Mouse (Mus musculus) embryonic facial prominence, embryonic 14.5 days (tissue): ENCODE measurements at regions not wholly inside any gene's neighbourhood (a gene's known extent, or its start where the extent isn't known, plus 50 kb on each side); places are given as distances from the start of the nearest gene placed in this dataset.

Source experiments
- ATAC-seq: fragments of 200-750 bp; cut with Nextera tagmentation; 2 replicates; pipeline ENCODE4 v1.8.0; 2017; ENCODE audit warnings: low read depth, moderate number of reproducible peaks, moderate TSS enrichment
- DNase-seq: peaks from one replicate; pipeline ENCODE4 v3.0.0-alpha.2; 2015; ENCODE audit warnings: low spot score
- H3K27ac ChIP-seq: fragments of 300-500 bp; sonication (generic); replicated peaks from 2 replicates; pipeline ENCODE4 v1.5.1; 2014; ENCODE audit warnings: low read depth, mild to moderate bottlenecking, low read length, moderate library complexity
- H3K27me3 ChIP-seq: fragments of 300-500 bp; sonication (generic); replicated peaks from 2 replicates; pipeline ENCODE4 v1.6.1; 2014; ENCODE audit warnings: low read length; ENCODE audit not compliant: control insufficient read depth, insufficient read depth
- H3K36me3 ChIP-seq: fragments of 300-500 bp; sonication (generic); 2 replicates; pipeline ENCODE4 v1.6.1; 2014; ENCODE audit warnings: low read length, mixed read lengths; ENCODE audit not compliant: control insufficient read depth, insufficient read depth
- H3K4me1 ChIP-seq: fragments of 300-500 bp; sonication (generic); 2 replicates; pipeline ENCODE4 v1.6.1; 2014; ENCODE audit warnings: antibody characterized with exemption, low read length; ENCODE audit not compliant: control insufficient read depth, insufficient read depth
- H3K4me2 ChIP-seq: fragments of 300-500 bp; sonication (generic); 2 replicates; pipeline ENCODE4 v1.6.1; 2014; ENCODE audit warnings: low read depth, mild to moderate bottlenecking, low read length, moderate library complexity, mixed read lengths
- H3K4me3 ChIP-seq: fragments of 300-500 bp; sonication (generic); 2 replicates; pipeline ENCODE4 v1.5.1; 2014; ENCODE audit warnings: low read depth, mild to moderate bottlenecking, low read length
- H3K9ac ChIP-seq: fragments of 300-500 bp; sonication (generic); 2 replicates; pipeline ENCODE4 v1.6.1; 2014; ENCODE audit warnings: low read depth, mild to moderate bottlenecking, low read length, moderate library complexity, mixed read lengths
- H3K9me3 ChIP-seq: fragments of 300-500 bp; sonication (generic); 2 replicates; pipeline ENCODE4 v1.6.1; 2016; ENCODE audit warnings: low read length; ENCODE audit not compliant: control insufficient read depth
- WGBS: fragments of 180-500 bp; shearing (Covaris S2); extraction: QIAGEN DNeasy Blood & Tissue Kit; methylation state at CpG from one replicate; pipeline ENCODE4 v1.1.7; 2014; 5-methylcytosine and 5-hydroxymethylcytosine counted together

DNA sequence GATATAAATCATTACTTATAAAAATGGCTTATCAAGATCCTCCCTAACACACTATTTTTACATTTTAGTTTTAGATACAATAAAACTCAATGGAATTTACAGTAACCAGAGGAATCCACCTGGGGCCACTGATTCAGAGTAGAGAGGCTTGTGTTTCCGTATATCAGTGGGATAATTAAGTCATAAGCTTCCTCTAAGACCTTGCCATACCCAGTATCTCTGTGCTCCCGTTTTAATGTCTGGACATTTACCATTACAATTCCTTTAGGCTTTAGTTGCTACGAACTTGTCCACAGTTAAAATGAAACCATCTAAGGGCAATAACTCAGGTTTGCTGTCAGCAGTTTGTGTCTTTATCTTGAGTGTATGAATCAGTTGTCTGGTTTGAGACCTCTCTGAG, 127.9 kb downstream of the Mreg start:
- Histone ChIP-seq H3K4me2 (no peak overlapping the region), H3K9ac (no peak overlapping the region), H3K27ac (no peak overlapping the region), H3K9me3 (no peaks in the 10 kb centered on the region), H3K27me3 (no peaks in the 10 kb centered on the region), H3K4me3 (no peak overlapping the region), H3K36me3 (no peaks in the 10 kb centered on the region), H3K4me1 (no peaks in the 10 kb centered on the region)
- ATAC-seq (no peak), DNase-seq (no peak)
- 68% methylated on average over 3 of the region's 3 CpGs for WGBS

- no peak overlapping the region for H3K27ac ChIP-seq
- DNase-seq, result peak; percentile 18
- H3K4me1 ChIP-seq, result no peaks in the 10 kb centered on the region
- no peak overlapping the region for H3K4me3 ChIP-seq
- H3K27me3 ChIP-seq, result no peaks in the 10 kb centered on the region
- ATAC-seq, result no peak
- H3K36me3 ChIP-seq, result no peaks in the 10 kb centered on the region
- H3K9ac ChIP-seq, result no peak overlapping the region
- no peak overlapping the region for H3K4me2 ChIP-seq
- H3K9me3 ChIP-seq, result no peaks in the 10 kb centered on the region
- WGBS, result 74% methylated on average over 4 of the region's 4 CpGs
These were observed 129.7 kb downstream of the Mreg start for GRCm38 (mm10) chr1:72082366-72082765.

DNA sequence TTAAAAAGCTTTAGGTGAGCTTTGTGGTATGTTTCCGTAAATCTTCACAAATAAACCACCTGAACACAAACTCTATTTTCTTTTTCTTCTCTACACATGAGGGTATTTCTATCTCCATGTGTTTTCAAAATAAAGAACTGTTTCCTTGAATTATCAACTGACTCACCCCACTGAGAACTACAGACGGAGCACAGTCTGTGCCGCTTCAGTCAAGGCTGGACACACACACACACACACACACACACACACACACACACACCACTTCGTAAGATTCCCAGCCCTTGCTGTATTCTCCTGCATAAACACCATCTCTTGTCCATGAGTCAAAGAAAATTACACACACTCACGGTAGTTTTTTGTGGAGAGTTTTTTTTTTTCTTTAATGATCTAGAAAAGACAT, 130.3 kb downstream of the Mreg start:
- Histone ChIP-seq H3K9ac (no peak overlapping the region), H3K4me2 (no peak overlapping the region), H3K36me3 (no peaks in the 10 kb centered on the region), H3K9me3 (no peaks in the 10 kb centered on the region), H3K4me1 (no peaks in the 10 kb centered on the region), H3K4me3 (no peak overlapping the region), H3K27ac (no peak overlapping the region), H3K27me3 (no peaks in the 10 kb centered on the region)
- WGBS, result 73% methylated on average over 5 of the region's 5 CpGs
- ATAC-seq (no peak), DNase-seq (no peak)

DNA sequence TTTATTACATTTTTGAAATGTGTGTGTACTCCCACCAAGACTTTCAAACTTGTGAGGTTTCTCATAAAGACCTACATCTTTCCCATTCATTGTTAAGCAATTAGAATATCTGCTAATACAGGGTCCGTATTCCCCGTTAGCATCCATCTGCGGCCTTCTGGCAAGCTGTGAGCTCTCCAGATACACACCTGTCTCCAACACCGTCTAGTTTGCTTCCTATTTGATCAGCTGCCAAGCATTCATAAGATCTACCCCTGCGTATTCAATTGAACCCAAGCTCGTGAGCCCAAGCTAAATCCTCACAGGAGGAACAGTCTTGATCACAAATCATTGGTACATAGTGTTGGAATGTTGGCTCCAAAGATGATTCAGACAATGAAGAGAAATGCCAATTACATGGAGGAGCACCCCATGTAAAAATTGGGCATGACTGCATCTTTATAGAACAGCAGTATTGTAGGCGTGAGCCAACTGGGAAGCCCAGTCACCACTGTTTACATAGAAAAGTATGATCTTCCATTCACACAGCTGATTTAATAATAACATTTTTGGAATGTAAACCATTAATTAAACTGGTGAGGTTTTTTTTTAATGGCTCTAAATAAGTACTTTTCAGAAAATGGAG, 133.1 kb downstream of the Mreg start:
- Histone ChIP-seq H3K4me1 (no peaks in the 10 kb centered on the region), H3K9me3 (no peaks in the 10 kb centered on the region), H3K4me2 (no peak overlapping the region), H3K4me3 (no peak overlapping the region), H3K9ac (no peak overlapping the region), H3K27me3 (no peaks in the 10 kb centered on the region), H3K36me3 (no peaks in the 10 kb centered on the region), H3K27ac (no peak overlapping the region)
- DNase-seq, result peak; percentile 20
- no peak for ATAC-seq
- 69% methylated on average over 7 of the region's 7 CpGs for WGBS

DNA sequence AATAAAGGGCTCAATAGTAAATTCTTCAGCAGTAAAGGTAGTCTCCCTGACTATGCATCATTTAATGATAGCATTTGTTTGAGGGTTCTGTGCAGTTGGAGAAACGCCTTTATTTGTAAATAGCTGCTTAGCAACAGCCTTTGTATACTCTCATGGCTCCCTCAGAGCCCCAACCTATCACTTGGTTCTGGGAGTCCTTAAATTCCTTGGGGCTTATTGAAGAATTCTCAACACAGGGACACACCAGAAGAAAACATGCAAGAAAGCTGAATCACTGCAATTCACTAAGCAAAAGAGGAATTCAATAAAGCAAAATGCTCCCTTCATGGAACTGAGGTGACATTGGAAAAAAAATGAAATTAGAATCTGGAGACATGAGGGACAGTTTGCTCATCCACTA, 135.8 kb downstream of the Mreg start:
- Histone ChIP-seq H3K4me2 (no peak overlapping the region), H3K36me3 (no peaks in the 10 kb centered on the region), H3K4me3 (no peak overlapping the region), H3K4me1 (no peaks in the 10 kb centered on the region), H3K9ac (no peak overlapping the region), H3K27ac (no peak overlapping the region), H3K9me3 (no peaks in the 10 kb centered on the region), H3K27me3 (no peaks in the 10 kb centered on the region)
- DNase-seq (peak; percentile 5), ATAC-seq (no peak)
- 48% methylated on average over 1 of the region's 1 CpGs for WGBS

GRCm38 (mm10) chr1:72075464-72075863, 136.6 kb downstream of the Mreg start:
- DNase-seq (no peak), ATAC-seq (no peak)
- Histone ChIP-seq H3K9me3 (no peaks in the 10 kb centered on the region), H3K9ac (no peak overlapping the region), H3K4me3 (no peak overlapping the region), H3K4me1 (0 out of 2 replicates have a peak, but pooled peaks cover under 1% of the 10 kb centered on the region), H3K27me3 (no peaks in the 10 kb centered on the region), H3K4me2 (no peak overlapping the region), H3K27ac (no peak overlapping the region), H3K36me3 (no peaks in the 10 kb centered on the region)
- 81% methylated on average over 2 of the region's 2 CpGs for WGBS

- 83% methylated on average over 4 of the region's 4 CpGs for WGBS
- Histone ChIP-seq H3K27ac (no peak overlapping the region), H3K4me3 (no peak overlapping the region), H3K36me3 (no peaks in the 10 kb centered on the region), H3K9ac (no peak overlapping the region), H3K27me3 (no peaks in the 10 kb centered on the region), H3K4me1 (0 out of 2 replicates have a peak, but pooled peaks cover 2% of the 10 kb centered on the region), H3K4me2 (no peak overlapping the region), H3K9me3 (no peaks in the 10 kb centered on the region)
- ATAC-seq (no peak), DNase-seq (no peak)
These were observed 138.9 kb downstream of the Mreg start for GRCm38 (mm10) chr1:72073245-72073644.

GRCm38 (mm10) chr1:72070489-72070888, 141.6 kb downstream of the Mreg start:
- 60% methylated on average over 5 of the region's 5 CpGs for WGBS
- ATAC-seq (no peak), DNase-seq (no peak)
- H3K4me2 ChIP-seq, result no peak overlapping the region
- H3K27ac ChIP-seq, result no peak overlapping the region
- no peaks in the 10 kb centered on the region for H3K27me3 ChIP-seq
- H3K4me3 ChIP-seq, result no peak overlapping the region
- H3K4me1 ChIP-seq, result peaks cover 4% of the 10 kb centered on the region; the same call in 1 of the 2 replicates
- no peaks in the 10 kb centered on the region for H3K9me3 ChIP-seq
- H3K9ac ChIP-seq, result no peak overlapping the region
- H3K36me3 ChIP-seq, result no peaks in the 10 kb centered on the region

DNA sequence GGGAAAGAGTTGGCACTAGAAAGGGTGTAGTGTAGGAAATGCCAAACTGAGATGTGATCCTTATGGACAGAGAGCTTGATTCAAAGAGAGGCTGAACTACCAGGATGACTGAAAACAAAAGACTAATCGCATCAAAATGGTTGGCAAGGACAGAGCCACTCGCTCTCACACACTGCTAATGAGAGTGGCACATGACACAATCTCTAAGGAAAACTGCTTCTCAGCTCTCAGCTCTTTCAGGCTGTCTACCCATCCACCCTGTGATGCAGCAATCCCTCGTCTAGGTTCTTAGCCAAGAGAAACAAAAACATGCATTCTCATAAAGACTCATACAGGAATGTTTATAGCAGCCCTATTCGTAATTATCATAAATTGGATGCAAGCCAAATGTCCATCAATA, 143.1 kb downstream of the Mreg start:
- no peaks in the 10 kb centered on the region for H3K27me3 ChIP-seq

More for the DNA sequence above, 143.1 kb downstream of the Mreg start:
- Histone ChIP-seq H3K9ac (no peak overlapping the region), H3K4me3 (no peak overlapping the region), H3K4me2 (no peak overlapping the region), H3K4me1 (peaks cover 12% of the 10 kb centered on the region), H3K27ac (0 out of 2 replicates have a peak overlapping the region, but pooled peaks have one; percentile 21), H3K36me3 (no peaks in the 10 kb centered on the region), H3K9me3 (no peaks in the 10 kb centered on the region)
- WGBS, result 57% methylated on average over 4 of the region's 4 CpGs
- ATAC-seq (no peak), DNase-seq (no peak)
